Mouse (Mus musculus) v-Abl transformed pro-B cells (cell line): Measurements from ENCODE around the gene Wnt1.
"Not testable (repeated sequence)": the region's sequence is repeated elsewhere in the genome, so short reads cannot be mapped to it uniquely, and the experiment has no call there.

Experiments used
- in situ Hi-C, 2 experiments: fragments of 400-800 bp; cut with MboI; formaldehyde crosslinking; loops; one replicate each; pipeline ENCODE4 v1.15.1; 2025; ENCODE audit not compliant: unreplicated experiment in 2 of 2

Wnt1 gene

GRCm38 (mm10) chr15:98802926-98803325, 13.3 kb downstream of the Wnt1 start:
- in situ Hi-C loops, result loop anchor here (5.0 to 10.0 kb wide), 4 partner anchors 136 to 288 kb away; partner anchors contain the start of genes 4930415O20Rik (in 1 of the 2), Ccnt1 (in 1 of the 2) and Ddx23 (in 1 of the 2)

DNA sequence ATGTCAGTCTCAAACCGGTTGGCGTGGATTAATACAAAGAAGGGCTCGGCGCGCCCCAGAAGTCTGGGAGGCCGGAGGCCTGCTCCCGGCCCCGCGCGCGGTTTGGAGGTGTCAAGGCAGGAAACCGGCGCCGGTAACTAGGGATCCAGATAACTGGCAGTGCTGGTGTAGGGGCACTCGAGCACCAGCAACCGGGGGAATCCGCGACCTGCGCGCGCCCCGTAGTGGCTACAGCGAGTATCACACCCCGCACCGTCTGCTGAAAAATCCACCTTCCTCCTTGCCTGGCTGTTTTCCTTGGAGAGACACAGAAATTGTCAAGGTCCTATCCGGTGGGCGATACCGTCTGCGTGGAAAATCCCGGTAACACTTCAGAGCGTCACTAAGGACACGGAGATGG, 14.4 kb downstream of the Wnt1 start:
- in situ Hi-C loops, result loop anchor here (5.0 to 10.0 kb wide), 4 partner anchors 137 to 289 kb away; partner anchors contain the start of genes 4930415O20Rik (in 1 of the 2), Ccnt1 (in 1 of the 2) and Ddx23 (in 1 of the 2)

DNA sequence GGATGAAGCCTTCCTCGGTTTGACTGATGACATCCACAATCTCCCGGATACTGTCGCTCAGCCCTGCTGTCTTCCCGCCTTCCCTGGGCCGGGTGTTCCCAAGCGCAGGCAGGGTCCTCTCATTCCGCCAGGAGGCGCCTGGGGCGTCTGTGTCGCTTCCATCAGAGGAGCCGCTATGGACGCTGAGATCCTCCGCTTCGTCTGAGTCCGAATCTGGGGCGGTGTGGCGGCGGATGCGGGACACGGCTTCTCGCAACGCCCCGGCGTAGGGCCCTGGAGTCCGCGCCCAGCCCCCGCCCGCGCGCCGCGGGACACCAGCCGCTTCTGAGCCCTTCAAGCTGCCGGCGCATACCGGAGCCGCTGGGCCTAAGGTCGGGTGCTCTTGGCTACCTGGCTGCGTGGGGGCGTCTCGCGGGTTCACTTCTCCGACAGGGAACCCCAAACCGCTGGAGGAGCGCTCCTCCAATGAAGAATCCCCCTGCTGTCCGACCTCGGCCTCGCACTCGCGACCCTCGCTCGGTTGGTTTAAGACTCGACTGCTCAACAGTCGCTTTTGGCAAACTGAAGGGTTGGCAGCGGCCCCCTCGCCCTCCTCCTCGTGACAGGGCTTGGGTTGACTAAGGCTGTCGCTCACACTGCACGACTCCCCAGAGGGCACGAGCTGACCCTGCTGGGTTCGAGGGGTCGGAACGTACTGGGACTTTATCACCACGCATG, 15.8 kb downstream of the Wnt1 start:
- in situ Hi-C loops, result loop anchor here in 1 of 2 experiments (10.0 kb wide), 2 partner anchors 231 to 291 kb away; partner anchors contain the start of genes 4930415O20Rik and Ccnt1

- in situ Hi-C loops, result loop anchor here in 1 of 2 experiments (10.0 kb wide), 2 partner anchors 231 to 291 kb away; partner anchors contain the start of genes 4930415O20Rik and Ccnt1
Measured at GRCm38 (mm10) chr15:98806071-98806808, 16.6 kb downstream of the Wnt1 start.

DNA sequence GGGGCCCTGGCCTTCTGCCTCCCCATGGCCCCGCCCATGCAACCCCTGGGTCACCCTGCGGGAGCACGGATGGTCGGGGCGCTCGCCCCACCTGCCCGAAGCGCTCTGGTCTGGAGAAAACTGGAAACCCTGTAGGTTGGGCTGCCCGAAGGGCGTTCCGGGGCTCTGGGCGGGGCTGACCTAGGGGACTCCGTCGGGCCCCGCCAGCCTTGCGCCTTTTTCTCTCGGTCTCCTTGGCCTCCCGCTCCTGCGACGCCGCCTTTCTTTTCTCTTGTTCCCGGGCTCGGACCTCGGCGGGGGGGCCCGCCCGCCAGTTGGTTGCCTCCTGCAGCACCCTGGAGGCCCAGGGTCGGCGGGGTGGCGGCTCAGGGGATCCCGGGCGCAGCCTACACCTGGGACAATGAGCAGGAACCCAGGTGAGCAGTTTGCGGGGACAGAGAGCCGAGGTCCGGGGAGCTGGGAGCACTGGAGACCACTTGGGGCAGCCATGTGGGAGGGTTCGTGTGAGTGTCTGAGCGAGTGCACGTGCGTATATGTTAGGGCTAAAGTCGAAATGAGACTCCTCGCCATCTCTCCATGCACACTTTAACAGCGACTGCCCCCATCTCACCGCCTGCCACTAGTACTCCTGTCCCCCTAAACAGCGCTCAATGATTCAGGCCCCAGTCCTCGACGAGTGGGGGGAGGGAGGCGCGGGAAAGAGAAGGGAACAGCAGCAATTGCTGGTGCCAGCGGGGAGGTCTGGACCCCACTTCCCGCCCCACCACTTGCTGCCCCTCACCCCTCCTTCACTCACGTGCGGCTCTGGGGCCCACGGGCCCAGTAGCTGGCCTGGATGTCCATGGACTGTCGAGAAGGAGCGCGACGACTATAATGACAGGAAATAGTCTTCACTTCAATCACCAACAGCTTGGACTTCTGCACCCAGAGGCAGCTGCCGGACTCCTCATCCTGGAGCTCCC, 17.4 kb downstream of the Wnt1 start:
- in situ Hi-C loops, result loop anchor here in 1 of 2 experiments (10.0 kb wide), 2 partner anchors 232 to 292 kb away; partner anchors contain the start of genes 4930415O20Rik and Ccnt1

GRCm38 (mm10) chr15:98807895-98808650, 18.4 kb downstream of the Wnt1 start:
- in situ Hi-C loops, result loop anchor here in 1 of 2 experiments (10.0 kb wide), 2 partner anchors 233 to 293 kb away; partner anchors contain the start of genes 4930415O20Rik and Ccnt1

- in situ Hi-C loops, result loop anchor here in 1 of 2 experiments (10.0 kb wide), 2 partner anchors 234 to 294 kb away; partner anchors contain the start of genes 4930415O20Rik and Ccnt1
Measured at GRCm38 (mm10) chr15:98808651-98809134, 19.0 kb downstream of the Wnt1 start.

DNA sequence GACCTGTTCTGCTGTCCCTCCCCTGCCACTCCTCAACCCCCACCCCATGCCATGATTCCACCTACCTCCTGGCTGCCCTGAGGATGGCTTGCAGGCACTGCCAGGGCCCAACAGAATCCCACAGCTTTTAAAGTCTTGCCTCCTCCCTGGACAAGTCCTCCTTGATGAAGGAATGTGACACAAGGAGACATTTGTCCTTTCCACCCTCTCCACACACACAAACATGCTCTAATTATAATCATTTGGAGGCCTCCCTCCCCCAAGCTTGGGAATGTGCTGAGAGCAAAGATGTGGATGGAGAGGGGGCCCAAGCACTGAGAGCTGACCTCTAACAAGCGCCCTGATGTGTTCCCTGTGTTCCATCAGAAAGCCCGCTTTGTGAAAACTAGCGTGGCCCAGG, 19.7 kb downstream of the Wnt1 start, which contains the start of gene Ddn:
Gene Ddn (minus strand): TSS at position 101 of the 400 bp plus-strand sequence.
- in situ Hi-C loops, result loop anchor here in 1 of 2 experiments (10.0 kb wide), 2 partner anchors 235 to 295 kb away; partner anchors contain the start of genes 4930415O20Rik and Ccnt1

- in situ Hi-C loops, result not testable (repeated sequence)
Measured at GRCm38 (mm10) chr15:98810212-98810611, 20.6 kb downstream of the Wnt1 start.

- in situ Hi-C loops, result no loop called here
Measured at GRCm38 (mm10) chr15:98812741-98813424, 23.2 kb downstream of the Wnt1 start.

DNA sequence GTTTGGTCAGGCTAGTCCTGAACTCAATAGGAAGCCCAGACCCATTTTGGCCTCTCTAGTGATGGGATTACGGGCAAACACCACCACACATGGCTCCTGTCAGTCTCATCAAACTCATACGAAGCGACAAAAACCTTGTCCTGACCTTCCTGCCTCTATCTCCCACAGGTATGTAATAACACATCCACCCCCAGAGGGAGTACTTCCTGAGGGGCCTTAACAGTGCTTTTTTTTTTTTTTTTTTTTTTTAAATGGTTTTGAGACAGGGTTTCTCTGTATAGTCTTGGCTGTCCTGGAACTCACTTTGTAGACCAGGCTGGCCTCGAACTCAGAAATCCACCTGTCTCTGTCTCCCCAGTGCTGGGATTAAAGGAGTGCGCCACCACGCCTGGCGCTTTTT, 28.5 kb downstream of the Wnt1 start:
- in situ Hi-C loops, result no loop called here

DNA sequence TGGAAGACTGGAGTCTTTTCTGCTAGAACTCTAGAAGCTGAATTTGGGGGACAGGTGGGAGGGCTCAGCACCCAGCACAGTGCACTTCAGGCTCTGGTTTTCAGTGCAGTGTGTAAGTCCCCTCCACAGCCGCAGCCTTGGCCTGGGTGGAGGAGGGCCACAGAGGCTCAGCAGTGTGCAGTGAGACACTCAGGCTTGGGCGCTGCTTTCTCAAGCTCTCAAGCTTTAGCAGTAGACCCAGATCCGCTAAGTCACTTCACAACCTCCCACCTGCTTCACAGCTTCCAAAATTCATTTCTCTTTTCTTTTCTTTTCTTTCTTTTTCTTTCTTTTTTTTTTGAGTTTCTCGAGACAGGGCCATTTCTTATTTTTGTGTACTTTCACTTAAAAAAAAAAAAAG, 31.3 kb downstream of the Wnt1 start:
- in situ Hi-C loops, result no loop called here

GRCm38 (mm10) chr15:98821403-98821802, 31.7 kb downstream of the Wnt1 start:
- in situ Hi-C loops, result no loop called here

DNA sequence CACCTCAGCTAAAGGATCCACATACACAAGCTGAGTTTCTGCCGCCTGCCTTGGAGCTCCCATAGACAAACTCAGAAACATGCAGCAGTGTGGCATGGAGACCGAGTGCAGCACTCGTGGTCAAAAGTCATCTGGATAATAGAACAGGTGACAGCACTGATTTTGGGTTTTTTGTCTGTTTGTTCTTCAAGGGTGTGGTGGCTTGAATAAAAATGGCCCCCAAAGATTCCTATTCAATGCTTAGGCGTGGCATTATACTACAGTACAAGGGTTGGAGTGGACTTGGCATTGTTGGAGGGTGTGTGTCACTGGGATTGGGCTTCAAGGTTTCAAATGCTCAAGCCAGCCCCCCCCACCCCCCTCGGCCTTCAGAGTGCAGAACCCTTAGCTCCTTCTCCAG, 32.5 kb downstream of the Wnt1 start:
- in situ Hi-C loops, result no loop called here

GRCm38 (mm10) chr15:98823434-98823833, 33.8 kb downstream of the Wnt1 start:
- in situ Hi-C loops, result no loop called here

- in situ Hi-C loops, result no loop called here
Measured at GRCm38 (mm10) chr15:98827611-98828011, 38.0 kb downstream of the Wnt1 start.

DNA sequence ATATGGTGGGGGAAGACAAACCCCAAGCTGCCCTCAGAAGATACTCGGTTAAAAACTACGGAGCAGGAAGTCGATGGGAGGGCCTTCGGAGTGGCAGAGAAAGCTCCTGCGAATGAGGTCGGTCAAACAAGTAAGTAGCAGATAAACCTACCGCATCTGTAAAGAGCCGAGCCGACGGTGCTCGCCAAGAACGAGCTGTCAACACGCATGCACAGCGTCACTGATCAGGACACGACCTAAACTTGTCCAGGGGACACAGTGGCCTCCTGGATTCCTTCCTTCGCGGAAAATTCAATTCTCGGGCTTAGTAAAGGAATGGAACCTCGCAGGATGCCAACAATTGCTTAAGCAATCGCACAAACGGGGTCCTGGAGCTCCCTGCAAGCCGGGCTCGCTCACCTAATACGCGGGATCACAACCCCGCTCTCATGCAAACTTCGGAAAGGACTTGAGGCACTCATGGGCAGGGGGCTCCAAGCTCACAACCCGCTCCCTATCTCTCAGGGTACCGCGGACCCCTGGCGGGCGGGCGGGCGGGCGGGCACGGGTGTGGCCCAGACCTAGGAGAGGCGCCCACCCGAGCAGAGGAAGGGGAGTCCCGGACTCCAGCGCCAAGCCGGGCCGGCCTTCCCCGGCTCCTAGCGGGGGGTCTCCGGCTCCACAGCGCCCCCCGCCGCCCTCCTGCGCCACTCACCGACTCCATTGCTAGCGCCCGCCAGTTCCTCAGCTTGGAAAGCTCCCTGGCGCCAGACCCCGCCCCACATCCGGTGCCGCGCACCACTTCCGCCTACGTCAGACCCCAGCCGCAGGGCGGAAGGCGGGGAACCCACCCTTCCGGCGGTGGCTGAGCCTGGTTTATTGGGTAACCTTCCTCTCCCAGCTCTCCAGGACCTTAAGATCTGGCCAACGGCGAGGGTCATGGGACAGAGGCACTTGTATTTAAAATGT, 41.4 kb downstream of the Wnt1 start, which contains the start of gene Prkag1:
Gene Prkag1 (minus strand): TSS at position 786 of the 948 bp plus-strand sequence.
- in situ Hi-C loops, result no loop called here
